Mouse (Mus musculus): ENCODE measurements at regions not wholly inside any gene's neighbourhood (a gene's known extent, or its start where the extent isn't known, plus 50 kb on each side); places are given as distances from the start of the nearest gene placed in this dataset.

GRCm38 (mm10) chr3:58233296-58233695 lies 181.2 kb upstream of the Tsc22d2 start (continued):
- no peak for TF ChIP-seq CHD1 (IDR thresholded peaks at IDR 0.05; ENCODE audit: low read depth, low read length)
- no peak for TF ChIP-seq ZC3H11A (IDR thresholded peaks at IDR 0.05; ENCODE audit: low read depth, low read length)

- H3K9ac ChIP-seq (ENCODE audit: control insufficient read depth, low read depth, low read length, poor library complexity, severe bottlenecking) = no peak overlapping the region
- TF ChIP-seq ZC3H11A (IDR thresholded peaks at IDR 0.05; ENCODE audit: low read depth, low read length) = no peak
- no peak for TF ChIP-seq CTCF (IDR thresholded peaks at IDR 0.05 in 2 of 3, conservative IDR thresholded peaks at IDR 0.05 in 1 of 3; ENCODE audit: control insufficient read depth in 1 of 3, insufficient read depth in 1 of 3, low read depth in 2 of 3, low read length in 3 of 3, poor library complexity in 1 of 3, severe bottlenecking in 1 of 3)
- no peak for TF ChIP-seq MAZ (IDR thresholded peaks at IDR 0.05; ENCODE audit: low read depth, low read length)
- TF ChIP-seq UBTF (IDR thresholded peaks at IDR 0.05; ENCODE audit: borderline replicate concordance, insufficient read depth, low read depth, low read length) = no peak
- no peak for TF ChIP-seq USF1 (IDR thresholded peaks at IDR 0.05; ENCODE audit: low read depth, low read length)
- no peak for TF ChIP-seq EP300 (IDR thresholded peaks at IDR 0.05; ENCODE audit: low read depth in 1 of 2, low read length in 2 of 2)
- TF ChIP-seq NELFE (IDR thresholded peaks at IDR 0.05; ENCODE audit: low read depth, low read length) = no peak
- no peak for TF ChIP-seq KAT2A (conservative IDR thresholded peaks at IDR 0.05; ENCODE audit: low read depth, low read length)
- TF ChIP-seq TAL1 (IDR thresholded peaks at IDR 0.05; ENCODE audit: low read length) = no peak
- TF ChIP-seq ZNF384 (IDR thresholded peaks at IDR 0.05; ENCODE audit: low read depth, low read length) = no peak
- no peak for TF ChIP-seq CHD2 (IDR thresholded peaks at IDR 0.05; ENCODE audit: low read length)
- TF ChIP-seq MAX (IDR thresholded peaks at IDR 0.05; ENCODE audit: low read length) = no peak
- TF ChIP-seq CHD1 (IDR thresholded peaks at IDR 0.05; ENCODE audit: low read depth, low read length) = no peak
- no peak for TF ChIP-seq POLR2AphosphoS2 (IDR thresholded peaks at IDR 0.05; ENCODE audit: low read length)
- no peak for TF ChIP-seq ZMIZ1 (IDR thresholded peaks at IDR 0.05; ENCODE audit: low read depth, low read length)
- TF ChIP-seq MYC (IDR thresholded peaks at IDR 0.05; ENCODE audit: low read depth, low read length) = no peak
- H3K27me3 ChIP-seq (ENCODE audit: control insufficient read depth in 1 of 2, insufficient read depth in 2 of 2, low read length in 2 of 2) = no peaks in the 10 kb centered on the region
- H3K4me1 ChIP-seq (ENCODE audit: control insufficient read depth in 1 of 2, insufficient read depth in 2 of 2, low read length in 2 of 2) = no peaks in the 10 kb centered on the region
- no peaks in the 10 kb centered on the region for H3K36me3 ChIP-seq (ENCODE audit: control insufficient read depth in 1 of 2, insufficient read depth in 2 of 2, low read length in 2 of 2)
- H3K9me3 ChIP-seq (replicated peaks; ENCODE audit: insufficient read depth, low read length) = no peaks in the 10 kb centered on the region
- H3K27ac ChIP-seq (ENCODE audit: control insufficient read depth, low read depth, low read length) = no peak overlapping the region
- H3K79me2 ChIP-seq (ENCODE audit: control insufficient read depth, insufficient read depth, low read length, poor library complexity) = no peaks in the 10 kb centered on the region
- H3K4me3 ChIP-seq (ENCODE audit: control insufficient read depth in 1 of 2, insufficient read depth in 1 of 2, low read depth in 2 of 2, low read length in 2 of 2) = no peak overlapping the region
- DNase-seq (ENCODE audit: low read depth, low spot score) = no peak
Measured at GRCm38 (mm10) chr3:58234846-58235630, 179.5 kb upstream of the Tsc22d2 start.

GRCm38 (mm10) chr3:58238111-58238510 lies 176.4 kb upstream of the Tsc22d2 start:
- no peak for TF ChIP-seq ETS1 (IDR thresholded peaks at IDR 0.05; ENCODE audit: low read depth, low read length)
- no peak for TF ChIP-seq JUND (IDR thresholded peaks at IDR 0.05; ENCODE audit: low read depth, low read length)
- TF ChIP-seq CHD1 (IDR thresholded peaks at IDR 0.05; ENCODE audit: low read depth, low read length) = no peak
- TF ChIP-seq GATA1 (IDR thresholded peaks at IDR 0.05; ENCODE audit: low read depth, low read length) = no peak
- TF ChIP-seq MXI1 (IDR thresholded peaks at IDR 0.05; ENCODE audit: low read depth, low read length) = no peak
- TF ChIP-seq RCOR1 (IDR thresholded peaks at IDR 0.05; ENCODE audit: low read depth, low read length) = no peak
- no peak for TF ChIP-seq RAD21 (IDR thresholded peaks at IDR 0.05; ENCODE audit: low read depth, low read length)
- TF ChIP-seq MYB (IDR thresholded peaks at IDR 0.05; ENCODE audit: low read depth, low read length) = no peak
- no peak for TF ChIP-seq TBP (IDR thresholded peaks at IDR 0.05; ENCODE audit: low read depth, low read length)
- TF ChIP-seq NRF1 (IDR thresholded peaks at IDR 0.05; ENCODE audit: insufficient read depth, low read depth, low read length, poor library complexity, severe bottlenecking) = no peak
- no peak overlapping the region for H3K4me3 ChIP-seq (ENCODE audit: control insufficient read depth in 1 of 2, insufficient read depth in 1 of 2, low read depth in 2 of 2, low read length in 2 of 2)
- H3K9me3 ChIP-seq (replicated peaks; ENCODE audit: insufficient read depth, low read length) = no peaks in the 10 kb centered on the region
- H3K79me2 ChIP-seq (ENCODE audit: control insufficient read depth, insufficient read depth, low read length, poor library complexity) = no peaks in the 10 kb centered on the region
- no peaks in the 10 kb centered on the region for H3K36me3 ChIP-seq (ENCODE audit: control insufficient read depth in 1 of 2, insufficient read depth in 2 of 2, low read length in 2 of 2)
- H3K27ac ChIP-seq (ENCODE audit: control insufficient read depth, low read depth, low read length) = no peak overlapping the region
- no peaks in the 10 kb centered on the region for H3K4me1 ChIP-seq (ENCODE audit: control insufficient read depth in 1 of 2, insufficient read depth in 2 of 2, low read length in 2 of 2)
- H3K9ac ChIP-seq (ENCODE audit: control insufficient read depth, low read depth, low read length, poor library complexity, severe bottlenecking) = no peak overlapping the region
- no peaks in the 10 kb centered on the region for H3K27me3 ChIP-seq (ENCODE audit: control insufficient read depth in 1 of 2, insufficient read depth in 2 of 2, low read length in 2 of 2)
- no peak for DNase-seq (ENCODE audit: low read depth, low spot score)

Measured in MEL (cell line).